Mouse (Mus musculus) midbrain, embryonic 15.5 days (tissue): ENCODE data around the gene Prkcq. TPM values are rescaled to one million over a fixed set of nuclear protein-coding genes. Genes with fewer than 3 reads are reported as not detected.

Source experiments
- ATAC-seq: fragments of 200-750 bp; cut with Nextera tagmentation; replicated peaks from 2 replicates; pipeline ENCODE4 v1.8.0; 2017; ENCODE audit warnings: moderate TSS enrichment
- H3K27ac ChIP-seq: fragments of 300-500 bp; sonication (generic); 2 replicates; pipeline ENCODE4 v1.5.1; 2015; ENCODE audit warnings: mild to moderate bottlenecking, inconsistent platforms
- H3K27me3 ChIP-seq: fragments of 300-500 bp; sonication (generic); replicated peaks from 2 replicates; pipeline ENCODE4 v1.6.1; 2015; ENCODE audit warnings: inconsistent platforms
- H3K36me3 ChIP-seq: fragments of 300-500 bp; sonication (generic); replicated peaks from 2 replicates; pipeline ENCODE4 v1.6.1; 2015; ENCODE audit warnings: inconsistent platforms
- H3K4me1 ChIP-seq: fragments of 300-500 bp; sonication (generic); 2 replicates; pipeline ENCODE4 v1.6.1; 2015; ENCODE audit warnings: inconsistent platforms
- H3K4me2 ChIP-seq: fragments of 300-500 bp; sonication (generic); 2 replicates; pipeline ENCODE4 v1.6.1; 2015; ENCODE audit warnings: inconsistent platforms, mild to moderate bottlenecking, moderate library complexity
- H3K4me3 ChIP-seq: fragments of 300-500 bp; sonication (generic); 2 replicates; pipeline ENCODE4 v1.5.1; 2015; ENCODE audit warnings: mild to moderate bottlenecking, inconsistent platforms
- H3K9ac ChIP-seq: fragments of 300-500 bp; sonication (generic); 2 replicates; pipeline ENCODE4 v1.6.1; 2015; ENCODE audit warnings: mild to moderate bottlenecking, inconsistent platforms
- H3K9me3 ChIP-seq: fragments of 300-500 bp; sonication (generic); 2 replicates; pipeline ENCODE4 v1.6.1; 2016; ENCODE audit warnings: inconsistent platforms
- WGBS: fragments of 180-500 bp; shearing (Covaris S2); methylation state at CpG from one replicate; pipeline ENCODE4 v1.1.7; 2015; ENCODE audit warnings: mixed read lengths; 5-methylcytosine and 5-hydroxymethylcytosine counted together
- polyA plus RNA-seq: library from polyadenylated mRNA; unstranded; fragments of >200 nt; fragmentation: Nextera tagmentation; extraction: Ambion mirVana; gene quantifications from 2 replicates; pipeline ENCODE4 v1.2.1, GENCODE M21; 2015

Prkcq gene
- polyA plus RNA-seq, 1 experiment from 2014 or later, result 5.6 TPM

DNA sequence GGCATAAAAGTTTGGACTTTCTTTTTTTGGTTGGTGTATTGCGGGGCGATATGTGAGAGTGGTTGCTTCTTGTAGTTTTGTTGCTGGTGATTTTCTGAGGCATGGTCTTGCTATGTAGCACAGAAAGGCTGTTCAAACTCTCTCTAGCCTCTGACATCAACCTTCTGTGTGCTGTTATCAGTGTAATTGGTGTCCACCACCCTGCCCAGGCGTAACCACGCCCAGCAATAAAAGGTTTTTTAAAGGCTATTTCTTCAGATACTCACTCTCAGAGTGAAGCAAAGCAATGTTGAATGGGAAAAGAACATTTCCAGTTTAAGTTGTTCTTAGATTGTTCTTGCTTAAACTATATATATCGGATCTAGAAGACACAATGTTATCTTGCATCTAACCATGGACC lies 60.1 kb downstream of the Prkcq start:
- H3K27me3 ChIP-seq, result no peaks in the 10 kb centered on the region
- H3K4me3 ChIP-seq, result no peak overlapping the region
- H3K9ac ChIP-seq, result no peak overlapping the region
- no peak overlapping the region for H3K4me2 ChIP-seq
- no peaks in the 10 kb centered on the region for H3K36me3 ChIP-seq
- no peaks in the 10 kb centered on the region for H3K4me1 ChIP-seq
- no peaks in the 10 kb centered on the region for H3K9me3 ChIP-seq
- H3K27ac ChIP-seq, result no peak overlapping the region
- 95% methylated on average over 5 of the region's 5 CpGs for WGBS
- ATAC-seq, result no peak

DNA sequence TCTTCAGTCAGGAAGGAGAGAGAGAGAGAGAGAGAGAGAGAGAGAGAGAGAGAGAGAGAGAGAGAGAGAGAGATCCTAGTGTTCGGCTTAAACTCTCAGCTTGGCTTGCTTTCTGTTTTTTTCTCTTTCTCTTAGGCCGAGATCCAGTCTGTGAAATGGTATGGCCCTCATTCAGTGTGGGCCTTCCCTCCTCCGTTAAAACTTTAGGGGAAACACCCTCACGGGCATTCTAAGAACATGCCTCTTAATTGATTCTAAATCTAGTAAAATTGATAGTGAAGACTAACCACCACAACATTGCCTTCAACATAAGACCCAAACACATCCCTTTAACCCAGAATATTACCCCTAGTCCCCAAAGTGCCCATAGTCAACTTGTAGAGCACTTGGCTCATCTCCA lies 66.3 kb downstream of the Prkcq start:
- Histone ChIP-seq H3K9ac (no peak overlapping the region), H3K36me3 (no peaks in the 10 kb centered on the region), H3K9me3 (no peaks in the 10 kb centered on the region), H3K4me2 (no peak overlapping the region), H3K27ac (no peak overlapping the region), H3K27me3 (no peaks in the 10 kb centered on the region), H3K4me1 (no peaks in the 10 kb centered on the region), H3K4me3 (no peak overlapping the region)
- ATAC-seq, result no peak
- 88% methylated on average over 4 of the region's 4 CpGs for WGBS

GRCm38 (mm10) chr2:11239523-11239922 lies 67.6 kb downstream of the Prkcq start:
- Histone ChIP-seq H3K9me3 (no peaks in the 10 kb centered on the region), H3K4me1 (no peaks in the 10 kb centered on the region), H3K4me3 (no peak overlapping the region), H3K9ac (no peak overlapping the region), H3K4me2 (no peak overlapping the region), H3K36me3 (no peaks in the 10 kb centered on the region), H3K27ac (no peak overlapping the region), H3K27me3 (no peaks in the 10 kb centered on the region)
- ATAC-seq, result no peak

GRCm38 (mm10) chr2:11245926-11246325 lies 74.0 kb downstream of the Prkcq start:
- Histone ChIP-seq H3K4me2 (no peak overlapping the region), H3K9me3 (no peaks in the 10 kb centered on the region), H3K9ac (no peak overlapping the region), H3K36me3 (no peaks in the 10 kb centered on the region), H3K27ac (no peak overlapping the region), H3K27me3 (no peaks in the 10 kb centered on the region), H3K4me3 (no peak overlapping the region), H3K4me1 (no peaks in the 10 kb centered on the region)
- WGBS, result 79% methylated on average over 7 of the region's 7 CpGs
- no peak for ATAC-seq

DNA sequence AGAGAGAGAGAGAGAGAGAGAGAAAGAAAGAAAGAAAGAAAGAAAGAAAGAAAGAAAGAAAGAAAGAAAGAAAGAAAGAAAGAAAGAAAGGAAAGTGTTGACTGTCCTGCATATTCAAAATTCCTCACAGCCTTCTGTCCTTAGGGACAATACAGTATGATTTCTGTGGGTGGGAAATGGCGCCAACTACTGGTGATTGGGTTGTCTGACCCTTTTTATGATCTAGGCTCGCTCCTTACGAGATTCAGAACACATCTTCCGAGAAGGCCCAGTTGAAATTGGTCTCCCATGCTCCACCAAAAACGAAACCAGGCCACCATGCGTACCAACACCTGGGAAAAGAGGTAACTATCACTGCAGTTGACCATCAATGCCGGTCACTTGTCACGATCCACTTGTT lies 82.0 kb downstream of the Prkcq start:
- Histone ChIP-seq H3K27me3 (no peaks in the 10 kb centered on the region), H3K4me1 (no peaks in the 10 kb centered on the region), H3K36me3 (no peaks in the 10 kb centered on the region), H3K9ac (no peak overlapping the region), H3K4me2 (no peak overlapping the region), H3K9me3 (no peaks in the 10 kb centered on the region), H3K4me3 (no peak overlapping the region), H3K27ac (no peak overlapping the region)
- 57% methylated on average over 8 of the region's 8 CpGs for WGBS
- no peak for ATAC-seq

DNA sequence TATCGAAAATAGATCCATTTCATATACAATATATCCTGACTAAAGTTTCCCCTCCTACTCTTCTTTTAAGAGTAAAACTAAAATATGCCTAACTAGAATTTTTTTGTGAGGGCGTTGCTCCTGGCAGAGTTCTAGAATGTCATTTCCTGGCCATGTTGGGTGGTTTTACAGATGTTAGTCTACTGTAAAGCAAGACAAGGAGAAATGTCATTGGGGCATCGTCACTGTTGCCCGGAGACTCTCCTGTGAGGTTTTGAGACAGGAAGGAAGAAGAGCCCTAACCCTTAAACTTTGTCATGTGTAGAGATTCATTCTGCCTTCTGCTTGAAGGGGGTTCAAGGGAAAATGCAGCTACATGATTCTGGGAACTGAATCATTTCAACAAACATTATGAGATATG lies 82.5 kb downstream of the Prkcq start:
- Histone ChIP-seq H3K27me3 (no peaks in the 10 kb centered on the region), H3K36me3 (no peaks in the 10 kb centered on the region), H3K4me3 (no peak overlapping the region), H3K27ac (no peak overlapping the region), H3K9me3 (no peaks in the 10 kb centered on the region), H3K4me1 (no peaks in the 10 kb centered on the region), H3K4me2 (no peak overlapping the region), H3K9ac (no peak overlapping the region)
- ATAC-seq, result no peak
- 91% methylated on average over 4 of the region's 4 CpGs for WGBS

DNA sequence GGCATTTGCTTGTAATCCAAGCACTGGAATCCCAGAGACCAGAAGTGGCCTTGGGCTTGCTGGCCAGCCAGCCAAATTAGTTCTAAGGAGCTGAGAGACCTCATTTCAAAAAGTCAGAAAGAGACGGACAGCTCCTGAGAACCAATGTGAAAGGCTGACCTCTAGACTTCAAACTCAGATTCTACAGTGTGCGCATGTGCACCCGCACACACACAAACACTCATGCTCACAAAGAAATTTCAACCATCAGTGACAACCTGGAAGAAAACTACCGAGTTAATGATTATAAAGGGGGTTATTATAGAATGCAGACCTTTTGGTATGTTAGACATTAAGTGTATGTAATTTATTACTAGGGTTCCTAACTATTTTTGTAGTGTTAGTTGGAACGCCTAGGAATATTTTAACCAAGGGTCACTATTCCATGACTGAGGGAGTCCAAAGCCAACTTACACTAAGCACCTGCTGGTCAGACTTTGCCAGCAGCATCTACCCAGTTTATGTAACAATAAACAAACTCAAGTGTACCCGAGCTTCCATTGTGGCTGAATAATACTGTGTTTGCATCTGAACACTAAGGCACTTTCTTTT lies 85.4 kb downstream of the Prkcq start:
- Histone ChIP-seq H3K27me3 (no peaks in the 10 kb centered on the region), H3K27ac (no peak overlapping the region), H3K4me3 (no peak overlapping the region), H3K9ac (no peak overlapping the region), H3K4me1 (no peaks in the 10 kb centered on the region), H3K4me2 (no peak overlapping the region), H3K9me3 (no peaks in the 10 kb centered on the region), H3K36me3 (no peaks in the 10 kb centered on the region)
- WGBS, result 86% methylated on average over 6 of the region's 6 CpGs
- ATAC-seq, result no peak

DNA sequence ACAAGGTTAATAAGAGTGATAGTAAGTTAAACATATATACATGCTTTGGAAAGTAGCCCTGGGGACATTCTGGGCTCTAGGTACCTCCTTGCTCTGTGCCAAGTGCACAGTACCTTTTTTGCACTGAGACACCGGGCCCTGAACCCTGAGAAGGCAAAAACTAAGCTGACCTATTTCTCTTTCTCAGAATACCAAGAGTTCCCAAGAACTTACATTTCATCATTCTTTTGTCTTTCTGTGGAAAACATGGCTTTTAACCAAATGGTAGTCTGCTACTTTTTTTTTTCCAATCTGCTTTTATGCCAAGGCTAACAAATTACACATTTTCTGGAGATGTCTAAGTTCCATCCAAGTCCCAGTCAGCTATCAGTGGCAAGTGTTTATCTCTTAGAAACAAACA lies 86.3 kb downstream of the Prkcq start:
- Histone ChIP-seq H3K9ac (no peak overlapping the region), H3K36me3 (no peaks in the 10 kb centered on the region), H3K4me3 (no peak overlapping the region), H3K4me2 (no peak overlapping the region), H3K4me1 (no peaks in the 10 kb centered on the region), H3K27me3 (no peaks in the 10 kb centered on the region), H3K27ac (no peak overlapping the region), H3K9me3 (no peaks in the 10 kb centered on the region)
- WGBS, result 89% methylated on average over 1 of the region's 1 CpGs
- ATAC-seq, result no peak

DNA sequence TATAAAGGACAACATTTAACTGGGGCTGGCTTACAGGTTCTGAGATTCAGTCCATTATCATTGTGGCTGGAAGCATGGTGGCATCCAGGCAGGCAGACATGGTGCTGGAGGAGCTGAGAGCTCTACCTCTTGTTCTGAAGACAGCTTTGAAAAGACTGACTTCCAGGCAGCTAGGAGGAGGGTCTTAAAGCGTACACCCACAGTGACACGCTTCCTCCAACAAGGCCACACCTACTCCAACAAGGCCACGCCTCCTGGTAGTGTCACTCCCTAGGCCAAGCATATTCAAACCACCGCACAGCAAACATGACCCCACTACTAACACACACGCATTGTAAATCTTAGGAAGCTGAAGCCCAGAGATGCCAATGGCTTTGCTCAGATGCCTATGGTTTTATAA lies 87.5 kb downstream of the Prkcq start:
- H3K4me1 ChIP-seq, result no peaks in the 10 kb centered on the region
- WGBS, result 87% methylated on average over 5 of the region's 5 CpGs
- no peak overlapping the region for H3K27ac ChIP-seq
- no peak overlapping the region for H3K4me3 ChIP-seq
- H3K36me3 ChIP-seq, result no peaks in the 10 kb centered on the region
- no peaks in the 10 kb centered on the region for H3K27me3 ChIP-seq
- no peak for ATAC-seq
- no peaks in the 10 kb centered on the region for H3K9me3 ChIP-seq
- H3K4me2 ChIP-seq, result no peak overlapping the region
- H3K9ac ChIP-seq, result no peak overlapping the region

DNA sequence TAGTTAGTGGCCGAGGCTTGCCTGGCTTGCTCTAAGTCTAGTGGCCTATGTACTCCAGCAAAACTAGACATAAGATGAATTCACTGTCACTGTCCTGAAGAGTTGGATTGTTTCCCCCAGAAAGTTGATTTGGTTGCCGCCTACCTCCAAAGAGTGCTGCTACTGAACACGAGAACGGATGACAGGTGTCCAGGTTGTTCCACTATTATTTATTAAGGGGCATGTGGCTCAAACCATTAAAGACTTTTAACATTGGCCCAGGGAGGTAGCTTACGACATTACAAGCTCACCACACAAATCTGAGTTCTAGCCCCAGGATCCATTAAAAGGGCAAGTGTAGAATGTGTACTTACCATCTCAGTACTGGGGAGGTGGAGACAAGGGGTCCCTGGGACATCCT lies 92.9 kb downstream of the Prkcq start:
- no peak for ATAC-seq
- no peak overlapping the region for H3K4me3 ChIP-seq
- H3K36me3 ChIP-seq, result no peaks in the 10 kb centered on the region
- no peaks in the 10 kb centered on the region for H3K27me3 ChIP-seq
- no peaks in the 10 kb centered on the region for H3K4me1 ChIP-seq
- WGBS, result 92% methylated on average over 5 of the region's 5 CpGs
- H3K4me2 ChIP-seq, result no peak overlapping the region
- H3K9ac ChIP-seq, result no peak overlapping the region
- H3K9me3 ChIP-seq, result no peaks in the 10 kb centered on the region
- H3K27ac ChIP-seq, result no peak overlapping the region

GRCm38 (mm10) chr2:11265455-11265854 lies 93.5 kb downstream of the Prkcq start:
- H3K4me2 ChIP-seq, result no peak overlapping the region
- no peak overlapping the region for H3K4me3 ChIP-seq
- no peaks in the 10 kb centered on the region for H3K4me1 ChIP-seq
- no peaks in the 10 kb centered on the region for H3K9me3 ChIP-seq
- H3K27me3 ChIP-seq, result no peaks in the 10 kb centered on the region
- H3K27ac ChIP-seq, result no peak overlapping the region
- 80% methylated on average over 9 of the region's 9 CpGs for whole genome bisulfite sequencing
- no peaks in the 10 kb centered on the region for H3K36me3 ChIP-seq
- ATAC-seq, result no peak
- H3K9ac ChIP-seq, result no peak overlapping the region

- 74% methylated on average over 5 of the region's 5 CpGs for WGBS
- no peak overlapping the region for H3K4me2 ChIP-seq
- no peak overlapping the region for H3K27ac ChIP-seq
- no peaks in the 10 kb centered on the region for H3K9me3 ChIP-seq
- no peaks in the 10 kb centered on the region for H3K36me3 ChIP-seq
- H3K4me1 ChIP-seq, result no peaks in the 10 kb centered on the region
- no peak overlapping the region for H3K4me3 ChIP-seq
- no peaks in the 10 kb centered on the region for H3K27me3 ChIP-seq
- no peak overlapping the region for H3K9ac ChIP-seq
- ATAC-seq, result no peak
Measured at GRCm38 (mm10) chr2:11266294-11266693, 94.4 kb downstream of the Prkcq start.

GRCm38 (mm10) chr2:11278965-11279364 lies 107.1 kb downstream of the Prkcq start:
- Histone ChIP-seq H3K4me3 (no peak overlapping the region), H3K4me2 (no peak overlapping the region), H3K27ac (no peak overlapping the region), H3K9ac (no peak overlapping the region), H3K36me3 (no peaks in the 10 kb centered on the region), H3K9me3 (no peaks in the 10 kb centered on the region), H3K4me1 (no peaks in the 10 kb centered on the region), H3K27me3 (no peaks in the 10 kb centered on the region)
- 79% methylated on average over 7 of the region's 7 CpGs for WGBS
- ATAC-seq, result no peak
